Mouse (Mus musculus): ENCODE measurements around the gene Nop14.

Gene Nop14

DNA sequence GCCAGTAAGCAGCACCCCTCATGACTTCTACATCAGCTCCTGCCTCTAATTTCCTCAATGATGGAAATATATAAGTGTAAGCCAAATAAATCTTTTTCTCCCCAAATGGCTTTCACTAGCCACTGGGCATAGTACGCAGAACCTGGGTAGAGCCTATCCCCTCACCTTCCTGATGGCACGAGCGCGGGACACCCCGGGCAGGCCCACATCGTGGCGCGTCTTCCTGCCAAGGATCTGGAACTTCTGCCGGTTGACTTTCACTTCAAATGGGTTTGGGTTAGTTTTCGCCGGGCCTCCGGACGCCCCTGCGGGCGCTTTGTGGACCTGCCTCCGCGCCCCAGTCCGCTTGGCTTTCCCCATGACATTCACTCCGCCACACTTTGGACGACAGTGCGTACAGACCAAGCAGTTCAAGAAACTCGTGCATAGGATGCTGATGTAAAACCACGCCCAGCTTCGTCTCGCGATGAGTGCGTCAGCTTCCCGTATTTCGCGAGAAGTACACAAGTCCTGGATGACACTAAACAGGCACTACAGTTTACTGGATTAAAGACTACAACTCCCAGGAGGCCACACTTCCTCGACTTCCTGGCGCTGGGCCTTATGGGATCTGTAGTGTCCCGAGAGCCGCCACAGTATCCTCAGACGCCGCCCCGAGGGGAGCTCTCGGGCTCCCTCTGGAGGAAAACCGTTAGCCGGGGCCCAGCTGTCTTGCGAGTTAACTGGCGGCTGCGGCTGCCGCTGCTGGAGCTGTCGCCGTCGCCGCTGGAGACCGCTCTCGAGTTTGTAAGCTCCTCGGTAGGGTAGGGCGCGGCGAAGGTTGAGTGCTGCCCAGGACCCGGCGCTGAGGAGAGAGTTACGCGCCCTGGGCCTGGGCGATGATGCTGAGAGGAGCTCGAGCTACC, at the start of gene Nop14, which contains the start of gene Grk4:
Gene Nop14, minus strand, starts transcription at position 463 of the 905 bp plus-strand sequence.
Gene Grk4, plus strand, starts transcription at position 694 of the 905 bp plus-strand sequence.
- DNase-seq (ENCODE audit: low read depth, low spot score): peak; percentile 100

DNA sequence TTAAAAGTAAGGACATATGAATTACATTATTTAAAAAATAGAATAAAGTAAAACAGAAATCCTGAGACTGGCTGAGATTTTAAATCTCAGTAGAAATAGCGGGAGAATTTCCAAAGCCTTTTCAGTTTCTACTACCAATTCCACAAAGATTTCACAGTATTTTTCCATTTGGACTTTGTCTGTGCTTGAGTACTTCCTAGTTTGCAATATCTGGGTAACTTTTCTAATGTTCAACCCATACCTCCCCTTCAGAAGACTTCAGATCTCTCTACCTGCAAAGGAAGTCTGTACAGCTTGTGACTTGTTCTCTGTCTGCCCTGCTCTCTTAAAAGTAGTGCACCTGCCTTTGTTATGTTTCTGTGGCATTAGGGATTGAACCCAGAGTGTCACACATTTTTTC, 48.5 kb upstream of the Nop14 start:
- no peak for DNase-seq (ENCODE audit: low read depth, low spot score)

DNA sequence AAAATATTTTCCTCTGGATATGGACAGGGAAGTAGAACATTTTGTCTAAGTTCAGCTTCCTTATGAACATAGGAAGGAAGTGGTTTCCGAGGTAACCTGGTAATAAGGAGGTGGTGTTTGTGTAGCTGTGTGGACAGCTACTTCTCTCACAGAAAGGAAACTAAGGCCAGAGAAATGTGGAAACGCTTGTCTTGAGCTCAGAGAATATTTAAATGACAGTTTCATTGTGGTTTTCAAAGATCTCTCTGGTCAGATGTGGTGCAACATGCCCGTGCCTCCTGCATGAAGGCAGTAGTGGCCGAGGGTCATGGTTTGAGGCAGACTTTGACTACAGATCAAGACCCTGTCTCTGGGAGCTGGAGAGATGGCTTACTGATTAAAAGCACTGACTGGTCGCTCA, 35.6 kb upstream of the Nop14 start:
- DNase-seq (ENCODE audit: low read depth, low spot score): no peak

- no peak for DNase-seq (ENCODE audit: low read depth, low spot score)
These were observed 32.8 kb upstream of the Nop14 start for GRCm38 (mm10) chr5:34692782-34693181.

DNA sequence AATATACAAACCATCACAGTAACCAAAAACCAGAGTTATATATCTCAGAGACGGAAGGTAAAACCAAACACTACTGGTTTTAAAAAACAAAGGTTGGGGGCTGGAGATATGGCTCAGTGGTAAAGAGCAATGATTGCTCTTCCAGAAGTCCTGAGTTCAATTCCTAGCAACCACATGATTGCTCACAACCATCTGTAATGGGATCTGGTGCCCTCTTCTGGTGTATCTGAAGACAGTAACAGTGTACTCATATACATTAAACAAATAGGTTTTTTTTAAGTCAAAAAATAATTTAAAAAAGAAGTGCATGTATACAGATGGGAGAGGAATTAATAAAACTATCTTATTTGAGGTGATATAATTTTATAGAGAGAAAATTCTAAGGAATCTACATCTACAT, 29.9 kb upstream of the Nop14 start:
- no peak for DNase-seq (ENCODE audit: low read depth, low spot score)

GRCm38 (mm10) chr5:34670280-34670679, 10.3 kb upstream of the Nop14 start:
- DNase-seq (ENCODE audit: low read depth, low spot score): peak; percentile 57

DNA sequence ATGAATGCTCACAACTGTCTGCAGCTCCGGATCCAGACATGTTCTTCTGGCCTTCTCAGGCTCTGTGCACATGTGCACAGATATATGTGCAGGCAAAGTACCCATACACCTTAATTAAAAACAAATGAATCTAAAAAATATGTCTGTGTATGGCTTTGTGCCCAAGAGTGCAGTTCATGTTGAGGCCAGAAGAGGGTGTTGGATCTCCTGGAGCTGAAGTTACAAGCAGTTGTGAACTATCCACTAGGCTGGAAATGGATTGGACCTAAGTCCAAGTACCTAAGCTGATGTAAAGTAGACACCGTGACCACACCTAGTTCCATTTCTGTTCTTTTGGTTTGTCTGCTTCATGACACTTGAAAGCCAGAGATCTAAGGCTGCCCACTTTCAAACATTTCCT, 9.5 kb upstream of the Nop14 start:
- peak; percentile 63 for DNase-seq (ENCODE audit: low read depth, low spot score)

DNA sequence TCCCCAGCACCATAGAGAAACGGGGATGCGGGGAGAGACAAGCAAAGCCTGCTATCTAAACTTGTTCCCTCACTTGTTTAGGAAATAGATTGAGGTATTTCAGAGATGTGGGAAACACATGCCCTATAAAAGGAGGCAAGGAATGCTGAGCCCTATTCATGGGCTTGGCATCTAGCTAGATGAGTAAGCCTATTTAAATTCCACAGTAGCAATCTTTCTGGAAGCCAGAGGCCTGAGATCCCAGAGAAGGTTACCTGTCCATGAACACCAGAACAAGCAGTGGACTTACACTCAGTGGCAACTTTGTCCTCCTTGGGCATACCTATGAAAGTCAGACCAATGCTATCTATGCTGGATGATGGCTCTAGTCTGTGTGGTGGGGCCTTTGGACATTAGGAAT, 3.3 kb upstream of the Nop14 start:
- no peak for DNase-seq (ENCODE audit: low read depth, low spot score)

DNA sequence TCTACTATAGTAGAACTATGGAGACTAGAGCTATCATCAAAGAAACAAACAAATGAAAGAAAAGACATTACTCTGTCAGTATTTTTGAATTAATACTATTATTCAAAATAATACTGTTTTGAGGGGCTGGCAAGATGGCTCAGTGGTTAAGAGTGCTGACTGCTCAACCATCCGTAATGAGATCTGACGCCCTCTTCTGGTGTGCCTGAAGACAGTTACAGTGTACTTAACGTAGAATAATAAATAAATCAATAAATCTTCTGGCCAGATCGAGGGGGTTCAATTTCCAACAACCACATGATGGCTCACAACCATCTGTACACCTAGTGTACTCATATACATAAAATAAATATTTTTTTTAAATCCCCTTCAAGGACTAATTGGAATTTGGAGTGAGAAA, 2.0 kb upstream of the Nop14 start:
- DNase-seq (ENCODE audit: low read depth, low spot score): no peak

DNA sequence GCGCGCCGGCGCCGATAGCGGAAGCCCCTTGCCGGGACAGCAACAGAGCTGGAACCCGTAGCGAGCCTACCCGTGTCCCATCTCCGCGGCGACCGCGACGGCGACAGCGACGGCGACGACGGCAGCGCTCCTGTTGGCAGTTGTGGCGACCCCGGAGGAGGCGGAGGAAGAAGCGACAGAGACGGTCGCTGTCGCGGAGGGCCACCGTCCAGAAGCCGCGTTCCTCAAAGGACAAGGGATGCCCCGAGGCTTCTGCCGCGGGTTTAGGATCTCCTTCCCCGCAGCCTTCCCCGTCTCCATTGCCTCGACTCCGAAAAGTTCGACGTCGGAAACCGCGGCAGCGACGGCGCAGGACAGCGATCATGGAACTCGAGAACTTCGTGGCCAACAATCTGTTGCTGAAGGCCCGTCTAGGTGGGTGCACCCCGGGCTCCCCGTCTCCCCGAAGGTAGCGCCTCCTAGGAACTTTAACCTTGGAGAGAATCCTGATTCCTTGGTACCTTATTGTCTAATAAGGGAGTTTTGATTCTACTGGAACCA, 713 bp upstream of the Nop14 start:
- peak; percentile 34 for DNase-seq (ENCODE audit: low read depth, low spot score)

DNA sequence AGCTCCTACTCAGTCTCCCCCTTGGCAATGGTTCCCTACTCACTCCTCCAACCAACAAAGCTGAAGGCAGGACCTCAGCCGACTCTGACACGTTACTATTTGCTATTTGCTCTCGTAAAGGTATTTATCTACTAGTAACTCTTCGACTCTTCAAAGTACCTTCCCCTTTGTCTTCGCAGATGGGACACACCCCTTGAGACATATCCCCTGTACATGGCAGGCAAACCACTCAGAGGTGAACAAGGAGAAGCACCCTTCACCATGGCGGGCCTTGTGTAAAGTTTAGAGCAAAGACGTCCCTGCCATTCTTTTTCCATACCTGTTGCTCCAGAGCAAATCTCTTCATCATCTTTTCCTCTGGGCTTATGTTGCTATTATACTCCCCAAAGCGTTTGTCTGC, 2.4 kb downstream of the Nop14 start:
- DNase-seq (ENCODE audit: low read depth, low spot score): no peak

DNA sequence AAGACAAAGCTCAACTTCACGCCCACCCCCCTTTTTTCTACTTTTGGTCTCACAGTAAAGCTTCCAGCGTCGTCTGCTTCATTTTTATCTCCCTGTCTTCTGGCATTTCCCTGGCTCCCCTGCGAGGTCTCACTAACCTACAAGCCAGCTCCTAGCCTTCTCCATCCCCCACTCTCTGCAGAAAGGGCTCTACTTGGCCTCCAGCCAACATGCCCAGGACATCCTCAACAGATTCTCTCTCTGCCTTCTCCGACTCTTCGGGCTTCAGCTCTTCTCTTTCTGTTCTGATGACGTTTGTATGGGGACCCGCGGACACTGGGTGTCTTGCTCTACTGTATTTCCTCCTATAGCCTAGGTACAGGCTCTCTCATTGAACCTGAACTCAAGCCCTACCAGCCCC, 5.1 kb downstream of the Nop14 start:
- DNase-seq (ENCODE audit: low read depth, low spot score): no peak

- DNase-seq (ENCODE audit: low read depth, low spot score): no peak
These were observed 7.0 kb downstream of the Nop14 start for GRCm38 (mm10) chr5:34652961-34653360.

GRCm38 (mm10) chr5:34647581-34647980, 12.4 kb downstream of the Nop14 start:
- peak; percentile 84 for DNase-seq (ENCODE audit: low read depth, low spot score)

GRCm38 (mm10) chr5:34642932-34643331, 17.0 kb downstream of the Nop14 start:
- DNase-seq (ENCODE audit: low read depth, low spot score): peak; percentile 81

DNA sequence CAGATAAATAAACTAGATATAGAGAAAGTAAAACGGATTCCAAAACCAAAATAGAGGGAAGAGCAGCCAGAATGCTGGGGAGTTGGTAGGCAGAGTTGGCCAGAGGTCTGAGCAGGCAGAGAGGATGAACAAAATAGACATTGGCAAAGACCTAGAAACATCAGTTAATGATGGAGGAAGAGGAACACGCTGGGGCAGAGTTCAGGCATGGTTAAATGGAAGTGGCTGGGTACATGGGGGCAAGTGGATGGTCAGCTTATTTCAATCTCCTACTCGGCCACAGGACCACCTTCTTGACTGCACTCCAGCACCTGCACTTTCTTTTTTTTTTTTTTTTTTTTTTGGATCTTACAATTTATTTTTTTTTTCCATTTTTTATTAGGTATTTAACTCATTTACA, 18.0 kb downstream of the Nop14 start:
- DNase-seq (ENCODE audit: low read depth, low spot score): no peak

GRCm38 (mm10) chr5:34637591-34638156, 22.3 kb downstream of the Nop14 start:
- no peak for DNase-seq (ENCODE audit: low read depth, low spot score)

DNA sequence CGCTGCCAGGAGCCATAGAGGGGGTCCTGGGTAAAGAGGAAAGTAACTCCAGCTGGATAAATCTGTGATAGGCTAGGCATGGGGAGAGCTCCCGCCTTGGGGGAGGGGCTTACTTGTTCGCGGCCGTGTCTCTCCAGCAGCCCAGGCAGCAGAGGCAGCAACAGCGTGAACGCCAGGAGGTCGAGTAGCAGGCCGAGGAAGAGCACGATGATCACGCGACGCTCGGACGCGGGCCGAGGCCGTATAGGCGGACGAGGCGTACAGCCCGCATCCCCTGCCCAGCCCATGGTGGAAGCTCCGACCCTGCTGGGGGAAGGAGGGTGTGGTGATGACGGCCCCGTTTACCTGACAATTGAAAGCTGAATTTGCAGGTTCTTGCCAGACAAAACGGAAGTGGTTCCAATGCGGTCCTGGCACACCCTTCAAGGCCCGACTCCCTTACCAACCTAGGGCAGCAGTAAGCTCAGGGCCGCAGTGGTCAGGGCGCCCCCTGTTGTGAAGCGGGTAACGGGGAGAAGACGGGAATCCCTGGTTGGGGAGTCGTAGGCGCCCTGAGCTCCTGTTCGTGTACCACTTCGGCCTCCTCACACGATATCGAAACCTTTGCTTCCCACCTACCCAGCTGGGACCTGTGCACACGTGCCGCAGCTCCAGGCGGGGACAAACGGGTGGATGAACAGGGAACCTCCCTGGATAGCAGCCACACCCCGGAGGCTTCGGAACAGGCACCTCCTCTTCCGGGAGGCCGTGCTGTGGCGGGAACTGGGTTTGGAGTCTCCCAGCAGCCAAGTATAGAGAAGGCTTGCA, 23.3 kb downstream of the Nop14 start, which contains the start of gene Mfsd10:
Gene Mfsd10, minus strand, starts transcription at position 732 of the 807 bp plus-strand sequence.
- DNase-seq (ENCODE audit: low read depth, low spot score): peak; percentile 92

DNA sequence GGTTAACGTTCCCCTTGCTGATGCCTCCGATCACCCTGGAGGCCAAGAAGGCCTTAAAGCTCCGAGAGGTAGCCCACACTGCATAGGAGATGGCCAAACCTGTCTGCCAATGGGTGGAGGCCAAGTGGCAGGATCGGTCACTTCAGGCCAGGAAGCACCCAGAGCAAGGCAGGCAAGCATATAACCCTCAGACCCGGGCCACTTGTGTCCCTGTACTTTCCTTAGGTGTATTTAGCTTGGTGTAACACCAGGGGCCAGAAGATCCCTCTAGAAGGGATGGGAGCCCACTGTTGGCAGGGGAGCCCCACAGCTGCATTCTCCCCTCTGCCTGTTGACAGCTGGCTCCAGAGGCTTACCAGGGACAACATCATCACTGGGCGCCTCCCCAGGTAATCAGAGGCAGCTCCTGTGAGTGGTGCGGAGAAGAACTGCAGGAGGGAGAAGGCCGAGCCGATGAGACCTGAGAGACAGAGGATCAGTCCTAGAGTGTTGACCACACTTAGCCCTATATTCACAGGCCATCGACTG, 24.2 kb downstream of the Nop14 start:
- no peak for DNase-seq (ENCODE audit: low read depth, low spot score)

GRCm38 (mm10) chr5:34634746-34635400, 25.1 kb downstream of the Nop14 start:
- no peak for DNase-seq (ENCODE audit: low read depth, low spot score)

DNA sequence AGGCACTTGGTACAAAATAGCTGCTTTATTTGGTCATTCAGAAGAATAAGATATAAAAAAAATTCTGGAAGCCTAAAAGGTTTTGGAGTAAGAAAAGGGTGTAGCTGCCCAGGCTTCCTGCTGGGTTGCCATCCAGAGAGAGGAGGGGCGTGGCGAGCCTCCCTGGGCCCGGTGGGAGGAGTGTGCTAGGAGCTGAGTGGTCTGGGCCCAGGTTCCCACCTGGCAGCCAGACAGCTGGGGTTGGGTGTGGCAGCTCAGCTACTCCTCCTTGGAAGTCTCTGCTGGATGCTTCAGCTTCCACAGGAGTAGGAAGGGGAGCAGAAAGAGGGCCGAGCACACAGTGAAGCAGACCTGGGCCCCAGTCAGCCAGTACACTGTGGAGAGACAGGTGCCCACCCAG, 26.3 kb downstream of the Nop14 start:
- peak; percentile 91 for DNase-seq (ENCODE audit: low read depth, low spot score)

All from ES-CJ7 (cell line).